Mouse (Mus musculus) gastrocnemius, postnatal 4 days (tissue): ENCODE data around the gene Angptl2. TPM values are rescaled to one million over a fixed set of nuclear protein-coding genes. Genes with fewer than 3 reads are reported as not detected.

Source experiments
- DNase-seq, 2 experiments: peaks; one replicate each; pipeline ENCODE4 v3.0.0; 2021 to 2022; ENCODE audit warnings: low spot score in 2 of 2, mixed read lengths in 2 of 2
- total RNA-seq, 2 experiments: library from RNA; stranded (reverse); gene quantifications; 2 replicates each; pipeline ENCODE4 v1.2.3; 2021

Angptl2 gene
- total RNA-seq, 2 experiments from 2014 or later = 356 to 404 TPM

GRCm38 (mm10) chr2:33228077-33228476 is 12.2 kb downstream of the Angptl2 start:
- no peak for DNase-seq

GRCm38 (mm10) chr2:33228551-33228950 is 12.7 kb downstream of the Angptl2 start:
- DNase-seq = no peak

- no peak for DNase-seq
These were observed 14.8 kb downstream of the Angptl2 start for GRCm38 (mm10) chr2:33230701-33231100.

GRCm38 (mm10) chr2:33231788-33232187 is 15.9 kb downstream of the Angptl2 start:
- no peak for DNase-seq

GRCm38 (mm10) chr2:33232782-33233570 is 17.1 kb downstream of the Angptl2 start:
- DNase-seq = no peak

GRCm38 (mm10) chr2:33233856-33234255 is 18.0 kb downstream of the Angptl2 start:
- no peak for DNase-seq

- no peak for DNase-seq
These were observed 19.0 kb downstream of the Angptl2 start for GRCm38 (mm10) chr2:33234848-33235247.

- DNase-seq = no peak
These were observed 21.7 kb downstream of the Angptl2 start for GRCm38 (mm10) chr2:33237581-33237980.

- no peak for DNase-seq
These were observed 29.0 kb downstream of the Angptl2 start for GRCm38 (mm10) chr2:33244880-33245279.

GRCm38 (mm10) chr2:33245350-33245749 is 29.5 kb downstream of the Angptl2 start:
- DNase-seq = no peak

- no peak for DNase-seq
These were observed 31.0 kb downstream of the Angptl2 start for GRCm38 (mm10) chr2:33246841-33247240.

- DNase-seq = no peak
These were observed 32.7 kb downstream of the Angptl2 start for GRCm38 (mm10) chr2:33248549-33248948.

GRCm38 (mm10) chr2:33249922-33250633 is 34.2 kb downstream of the Angptl2 start:
- no peak for DNase-seq

GRCm38 (mm10) chr2:33252751-33253150 is 36.9 kb downstream of the Angptl2 start:
- no peak for DNase-seq

GRCm38 (mm10) chr2:33253572-33254190 is 37.8 kb downstream of the Angptl2 start:
- no peak for DNase-seq

GRCm38 (mm10) chr2:33254318-33254985 is 38.6 kb downstream of the Angptl2 start:
- peak in 1 of 2 experiments; percentile 51 for DNase-seq

- DNase-seq = no peak
These were observed 41.1 kb downstream of the Angptl2 start for GRCm38 (mm10) chr2:33256769-33257537.

- DNase-seq = no peak
These were observed 44.9 kb downstream of the Angptl2 start for GRCm38 (mm10) chr2:33260772-33261171.

GRCm38 (mm10) chr2:33261475-33261874 is 45.6 kb downstream of the Angptl2 start:
- DNase-seq = no peak

- no peak for DNase-seq
These were observed 49.9 kb downstream of the Angptl2 start for GRCm38 (mm10) chr2:33265793-33266192.

GRCm38 (mm10) chr2:33267075-33267474 is 51.2 kb downstream of the Angptl2 start:
- DNase-seq = no peak
